Mouse (Mus musculus) myocyte (in vitro differentiated cells): Measurements from ENCODE around the gene Tbc1d15.

ENCODE experiments used
- CEBPB ChIP-seq: IDR thresholded peaks from 2 replicates; pipeline ENCODE4 v1.6.1; 2011; ENCODE audit warnings: mild to moderate bottlenecking, moderate library complexity; ENCODE audit not compliant: poor library complexity, insufficient read depth, severe bottlenecking
- E2F4 ChIP-seq: IDR thresholded peaks from one replicate; pipeline ENCODE4 v1.6.1; 2011; ENCODE audit warnings: mild to moderate bottlenecking, control low read depth, moderate library complexity; ENCODE audit not compliant: insufficient read depth
- MAX ChIP-seq: IDR thresholded peaks from one replicate; pipeline ENCODE4 v1.6.1; 2011; ENCODE audit warnings: low read depth, mild to moderate bottlenecking, control low read depth
- MYOD1 ChIP-seq, 3 experiments: IDR thresholded peaks; one replicate each; pipeline ENCODE4 v1.6.1; 2011; ENCODE audit warnings: control low read depth in 2 of 3, low read depth in 2 of 3, mild to moderate bottlenecking in 2 of 3, moderate library complexity in 1 of 3; ENCODE audit not compliant: insufficient read length in 2 of 3, control insufficient read depth in 1 of 3
- MYOG ChIP-seq, 3 experiments: IDR thresholded peaks; one replicate each; pipeline ENCODE4 v1.6.1; 2011; ENCODE audit warnings: control low read depth in 2 of 3, low read depth in 2 of 3, mild to moderate bottlenecking in 2 of 3; ENCODE audit not compliant: insufficient read length in 2 of 3, control insufficient read depth in 1 of 3, insufficient read depth in 1 of 3
- POLR2A ChIP-seq: IDR thresholded peaks from one replicate; pipeline ENCODE4 v1.6.1; 2011; ENCODE audit warnings: low read depth, mild to moderate bottlenecking, control low read depth, moderate library complexity; ENCODE audit not compliant: insufficient read length
- POLR2AphosphoS2 ChIP-seq: IDR thresholded peaks from one replicate; pipeline ENCODE4 v1.6.1; 2011; ENCODE audit warnings: low read depth, control low read depth; ENCODE audit not compliant: insufficient read length
- SRF ChIP-seq: IDR thresholded peaks from one replicate; pipeline ENCODE4 v1.6.1; 2011; ENCODE audit warnings: low read depth; ENCODE audit not compliant: control insufficient read depth, insufficient read length
- TCF12 ChIP-seq: IDR thresholded peaks from one replicate; pipeline ENCODE4 v1.6.1; 2011; ENCODE audit warnings: mild to moderate bottlenecking, control low read depth; ENCODE audit not compliant: poor library complexity, insufficient read depth, severe bottlenecking
- USF1 ChIP-seq: IDR thresholded peaks from one replicate; pipeline ENCODE4 v1.6.1; 2011; ENCODE audit warnings: low read depth, mild to moderate bottlenecking, control low read depth, moderate library complexity

- no peak for TF ChIP-seq USF1
- no peak for TF ChIP-seq POLR2A
- no peak for TF ChIP-seq E2F4
- no peak for TF ChIP-seq POLR2AphosphoS2
- TF ChIP-seq MYOG (IDR thresholded peaks at IDR 0.05; ENCODE audit: control insufficient read depth in 1 of 3, insufficient read depth in 1 of 3, insufficient read length in 2 of 3, low read depth in 2 of 3) = no peak
- no peak for TF ChIP-seq MAX
- TF ChIP-seq SRF = no peak
- TF ChIP-seq TCF12 = no peak
- TF ChIP-seq CEBPB = no peak
- TF ChIP-seq MYOD1 (IDR thresholded peaks at IDR 0.05; ENCODE audit: control insufficient read depth in 1 of 3, insufficient read length in 2 of 3, low read depth in 2 of 3) = no peak
These were observed 11.8 kb upstream of the Tbc1d15 start for GRCm38 (mm10) chr10:115262926-115263562.
